Mouse (Mus musculus): ENCODE results near the gene Islr2. TPM values are rescaled to one million over a fixed set of nuclear protein-coding genes. Genes with fewer than 3 reads are reported as not detected.

Islr2 gene
- polyA plus RNA-seq, 1 experiment from 2014 or later: 1.3 TPM

DNA sequence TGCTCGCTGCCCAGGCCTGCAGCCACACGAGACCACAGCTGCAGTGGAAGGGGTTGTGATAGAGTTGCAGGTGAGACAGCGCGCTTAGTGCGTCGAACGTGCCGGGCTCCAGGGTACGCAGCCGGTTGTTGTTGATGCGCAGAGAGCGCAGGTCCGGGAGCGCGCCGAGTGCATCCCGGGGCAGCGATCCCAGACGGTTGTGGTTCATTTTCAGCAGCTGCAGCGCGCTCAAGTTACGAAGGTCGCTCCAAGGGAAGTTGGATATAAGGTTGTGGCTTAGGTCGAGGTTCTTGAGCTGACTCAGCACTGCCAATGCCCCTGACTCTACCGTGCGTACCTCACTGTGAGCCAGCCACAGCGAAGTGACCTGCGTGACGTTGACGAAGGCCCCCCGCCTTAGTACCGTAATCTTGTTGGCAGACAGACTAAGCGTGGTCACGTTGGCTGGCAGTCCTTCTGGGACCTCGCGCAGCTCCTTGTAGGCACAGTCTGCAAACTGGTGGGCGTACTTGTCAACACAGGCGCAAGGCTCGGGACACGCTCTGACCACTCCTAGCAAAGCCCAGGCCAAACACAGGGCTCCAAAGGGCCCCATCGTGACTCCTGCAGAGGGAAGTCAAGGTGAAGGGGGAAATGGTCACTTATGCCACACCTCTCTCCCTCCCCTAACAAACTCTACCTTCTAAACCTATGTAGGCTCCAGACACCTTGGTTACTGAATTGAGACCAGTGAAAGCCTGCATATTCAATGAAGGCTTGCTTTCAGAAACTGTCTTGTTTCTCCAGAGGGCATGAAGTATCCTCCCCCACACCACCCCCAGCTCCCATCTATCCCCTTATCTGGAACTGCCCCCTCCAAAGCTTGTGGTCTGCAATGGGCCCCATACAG is 4.5 kb downstream of the Islr2 start:
- H3K9me3 ChIP-seq (replicated peaks; ENCODE audit: control insufficient read depth, low read length): no peaks in the 10 kb centered on the region
- no peak overlapping the region; the same call in 1 of the 2 replicates for H3K4me3 ChIP-seq (replicated peaks; ENCODE audit: low read length)
- ATAC-seq (ENCODE audit: insufficient read depth, low FRiP score): no peak
- H3K27ac ChIP-seq (ENCODE audit: low read length): no peak overlapping the region
- H3K36me3 ChIP-seq (ENCODE audit: control insufficient read depth, insufficient read depth, low read length): no peaks in the 10 kb centered on the region
- peak overlapping the region; percentile 1; the same call in 1 of the 2 replicates for H3K4me2 ChIP-seq (ENCODE audit: low read depth, low read length)
- H3K27me3 ChIP-seq (ENCODE audit: control insufficient read depth, insufficient read depth, low read length): peaks cover 88% of the 10 kb centered on the region
- H3K4me1 ChIP-seq (ENCODE audit: control insufficient read depth, insufficient read depth, low read length): peaks cover 34% of the 10 kb centered on the region
- WGBS: 2% methylated on average over 41 of the region's 41 CpGs
- H3K9ac ChIP-seq (ENCODE audit: low read length): no peak overlapping the region

DNA sequence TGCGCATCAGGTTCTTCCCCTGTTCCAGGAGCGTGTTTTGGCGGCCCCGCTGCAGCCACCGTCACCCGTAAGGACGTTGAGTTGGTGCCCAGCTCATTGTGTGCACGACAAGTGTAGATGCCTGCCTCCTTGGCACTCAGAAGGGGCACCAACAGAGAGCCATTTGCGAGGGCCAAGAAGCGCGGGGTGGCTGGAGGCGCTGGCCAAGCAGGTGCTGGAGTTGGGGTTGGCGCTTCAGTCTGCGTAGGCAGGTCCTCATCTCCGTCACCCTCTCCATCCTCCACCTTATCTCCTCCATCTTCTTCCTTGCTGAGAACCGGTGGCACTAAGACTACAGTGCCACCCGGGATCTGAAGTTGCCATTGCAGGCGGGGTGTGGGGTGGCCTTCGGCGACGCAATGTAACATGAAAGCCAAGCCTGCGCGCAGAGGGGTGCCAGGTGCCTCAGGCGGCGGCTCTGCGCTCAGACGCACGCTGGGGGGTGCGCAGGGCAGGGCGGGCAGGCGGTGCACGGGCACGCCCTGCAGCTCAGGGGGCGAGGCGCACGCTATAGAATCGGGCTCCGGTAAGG is 5.2 kb downstream of the Islr2 start:
- peaks cover 87% of the 10 kb centered on the region for H3K27me3 ChIP-seq (ENCODE audit: control insufficient read depth, insufficient read depth, low read length)
- H3K36me3 ChIP-seq (ENCODE audit: control insufficient read depth, insufficient read depth, low read length): no peaks in the 10 kb centered on the region
- no peak overlapping the region; the same call in 1 of the 2 replicates for H3K4me3 ChIP-seq (replicated peaks; ENCODE audit: low read length)
- WGBS: 2% methylated on average over 38 of the region's 38 CpGs
- no peak overlapping the region for H3K9ac ChIP-seq (ENCODE audit: low read length)
- ATAC-seq (ENCODE audit: insufficient read depth, low FRiP score): no peak
- H3K27ac ChIP-seq (ENCODE audit: low read length): no peak overlapping the region
- peaks cover 34% of the 10 kb centered on the region for H3K4me1 ChIP-seq (ENCODE audit: control insufficient read depth, insufficient read depth, low read length)
- H3K4me2 ChIP-seq (ENCODE audit: low read depth, low read length): peak overlapping the region; percentile 1; the same call in 1 of the 2 replicates
- no peaks in the 10 kb centered on the region for H3K9me3 ChIP-seq (replicated peaks; ENCODE audit: control insufficient read depth, low read length)

DNA sequence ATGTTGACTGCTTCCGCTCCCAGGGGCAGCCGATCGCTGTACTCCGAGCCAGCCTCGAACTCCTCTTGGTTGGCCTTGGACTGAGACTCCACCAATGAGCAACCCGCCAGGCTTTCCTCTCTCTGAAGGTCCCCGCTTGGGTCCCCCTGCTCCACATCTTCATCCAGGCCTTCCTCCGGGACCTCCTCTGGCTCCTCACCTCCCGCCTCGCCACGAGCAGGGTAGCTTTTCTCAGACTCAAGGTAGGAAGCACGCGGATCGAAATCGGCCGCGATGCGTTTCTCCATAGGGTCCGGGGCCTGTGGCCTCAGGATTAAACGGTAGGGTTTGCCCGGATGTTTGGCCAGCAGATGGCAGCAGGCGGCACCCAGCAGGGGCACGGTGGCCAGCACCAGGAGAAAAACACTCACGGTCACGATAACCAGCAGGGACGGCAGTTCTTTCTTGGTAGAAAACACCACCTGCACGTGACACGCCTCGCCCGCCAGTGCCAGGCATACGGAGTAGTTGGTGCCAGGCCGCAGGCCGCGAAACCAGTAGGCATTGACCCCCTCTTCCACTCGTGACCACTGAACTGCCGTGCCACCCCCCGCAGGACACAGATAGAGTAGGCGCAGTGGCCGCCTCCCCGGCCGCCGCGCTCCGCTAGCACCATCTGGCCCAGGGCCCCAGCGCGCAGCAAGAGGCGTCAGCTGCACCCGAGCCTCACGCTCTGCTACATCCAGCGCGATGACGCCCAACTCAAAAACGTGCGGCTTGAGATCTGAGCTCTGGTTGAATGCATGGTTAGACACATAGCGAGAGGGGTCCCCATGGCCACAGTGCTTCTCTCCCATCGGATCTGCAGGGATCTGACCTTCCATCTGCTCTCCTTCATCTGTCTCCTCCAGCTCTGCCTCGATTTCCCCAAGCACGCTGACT is 6.1 kb downstream of the Islr2 start:
- H3K27ac ChIP-seq (ENCODE audit: low read length): no peak overlapping the region
- no peak for ATAC-seq (ENCODE audit: insufficient read depth, low FRiP score)
- H3K9ac ChIP-seq (ENCODE audit: low read length): no peak overlapping the region
- no peaks in the 10 kb centered on the region for H3K36me3 ChIP-seq (ENCODE audit: control insufficient read depth, insufficient read depth, low read length)
- WGBS: 2% methylated on average over 58 of the region's 58 CpGs
- H3K4me3 ChIP-seq (replicated peaks; ENCODE audit: low read length): peak overlapping the region; percentile 23
- H3K4me1 ChIP-seq (ENCODE audit: control insufficient read depth, insufficient read depth, low read length): peaks cover 28% of the 10 kb centered on the region
- H3K27me3 ChIP-seq (ENCODE audit: control insufficient read depth, insufficient read depth, low read length): peaks cover 79% of the 10 kb centered on the region
- no peaks in the 10 kb centered on the region for H3K9me3 ChIP-seq (replicated peaks; ENCODE audit: control insufficient read depth, low read length)
- H3K4me2 ChIP-seq (ENCODE audit: low read depth, low read length): peak overlapping the region; percentile 43

DNA sequence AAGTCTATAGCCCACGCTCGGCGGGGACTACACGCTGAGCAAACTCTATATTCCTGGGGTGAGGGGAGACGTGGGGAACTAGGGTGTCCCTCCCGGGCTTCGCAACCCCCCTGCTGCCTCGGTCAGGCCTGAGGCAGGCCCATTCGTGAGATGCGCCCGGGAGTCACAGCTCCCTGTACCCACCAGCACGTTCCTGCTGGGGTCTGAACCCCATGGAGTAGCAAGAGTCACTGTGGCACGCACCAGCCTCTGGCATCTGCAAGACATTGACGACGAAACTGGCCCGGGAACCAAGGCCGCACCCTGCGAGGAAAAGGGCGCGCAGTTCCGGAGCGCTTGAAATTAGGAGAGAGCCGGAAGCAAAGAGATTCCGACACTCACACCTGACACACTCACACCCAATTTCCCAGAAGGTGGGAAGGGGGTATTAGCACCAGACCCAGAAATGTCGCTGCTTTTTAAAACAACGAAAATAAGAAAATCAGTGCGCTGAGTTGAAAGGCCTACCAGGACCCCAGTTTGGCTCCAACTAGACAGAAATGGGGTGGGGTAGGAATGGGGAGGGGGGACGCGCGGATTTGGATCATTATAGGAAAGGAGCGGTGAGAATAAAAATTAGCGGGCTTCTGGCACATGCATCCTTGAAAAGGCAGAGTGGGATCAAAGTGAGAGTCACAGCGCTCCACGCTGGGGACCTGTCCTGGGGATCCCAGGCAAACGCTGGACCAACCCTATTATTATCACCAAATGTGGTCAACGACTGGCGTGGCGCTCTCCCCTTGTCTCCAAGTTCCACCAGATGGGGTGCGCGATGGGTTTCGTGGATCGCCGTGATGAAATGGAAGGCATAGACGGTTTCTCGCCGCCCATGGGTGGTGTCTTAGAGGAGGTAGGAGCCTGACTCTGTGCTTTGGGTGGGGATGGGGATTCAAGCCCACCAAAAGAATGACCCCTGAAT is 7.2 kb downstream of the Islr2 start:
- ATAC-seq (ENCODE audit: insufficient read depth, low FRiP score): no peak
- no peaks in the 10 kb centered on the region for H3K36me3 ChIP-seq (ENCODE audit: control insufficient read depth, insufficient read depth, low read length)
- H3K27ac ChIP-seq (ENCODE audit: low read length): no peak overlapping the region
- peaks cover 67% of the 10 kb centered on the region for H3K27me3 ChIP-seq (ENCODE audit: control insufficient read depth, insufficient read depth, low read length)
- no peak overlapping the region for H3K9ac ChIP-seq (ENCODE audit: low read length)
- H3K4me3 ChIP-seq (replicated peaks; ENCODE audit: low read length): peak overlapping the region; percentile 19
- no peaks in the 10 kb centered on the region for H3K9me3 ChIP-seq (replicated peaks; ENCODE audit: control insufficient read depth, low read length)
- peak overlapping the region; percentile 21; the same call in 1 of the 2 replicates for H3K4me2 ChIP-seq (ENCODE audit: low read depth, low read length)
- WGBS: 7% methylated on average over 46 of the region's 46 CpGs
- peaks cover 28% of the 10 kb centered on the region for H3K4me1 ChIP-seq (ENCODE audit: control insufficient read depth, insufficient read depth, low read length)

DNA sequence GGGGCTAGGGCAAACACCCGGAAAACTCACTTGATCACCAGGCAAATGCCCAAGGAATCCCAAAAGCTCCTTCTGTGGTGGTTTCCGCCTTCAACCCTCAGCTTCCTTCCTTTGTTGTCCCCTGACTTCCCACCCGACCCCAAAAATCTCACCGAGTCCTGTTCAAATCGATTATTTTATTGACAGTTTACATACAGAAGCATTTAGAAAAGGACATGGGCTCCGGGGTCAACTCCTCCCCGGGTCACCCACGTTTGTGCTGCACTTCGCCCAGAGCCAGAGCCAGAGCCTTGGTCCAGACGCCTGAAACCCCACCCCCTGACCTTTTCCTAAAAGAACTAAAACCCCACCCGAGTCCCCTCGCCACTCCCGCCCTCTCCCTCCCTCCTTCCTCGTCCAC is 8.0 kb downstream of the Islr2 start:
- no peaks in the 10 kb centered on the region for H3K36me3 ChIP-seq (ENCODE audit: control insufficient read depth, insufficient read depth, low read length)
- ATAC-seq (ENCODE audit: insufficient read depth, low FRiP score): no peak
- 6% methylated on average over 14 of the region's 14 CpGs for WGBS
- no peak overlapping the region; the same call in 1 of the 2 replicates for H3K4me2 ChIP-seq (ENCODE audit: low read depth, low read length)
- peaks cover 28% of the 10 kb centered on the region for H3K4me1 ChIP-seq (ENCODE audit: control insufficient read depth, insufficient read depth, low read length)
- H3K9ac ChIP-seq (ENCODE audit: low read length): no peak overlapping the region
- no peak overlapping the region for H3K27ac ChIP-seq (ENCODE audit: low read length)
- H3K27me3 ChIP-seq (ENCODE audit: control insufficient read depth, insufficient read depth, low read length): peaks cover 60% of the 10 kb centered on the region
- no peaks in the 10 kb centered on the region for H3K9me3 ChIP-seq (replicated peaks; ENCODE audit: control insufficient read depth, low read length)
- H3K4me3 ChIP-seq (replicated peaks; ENCODE audit: low read length): peak overlapping the region; percentile 19; the same call in 1 of the 2 replicates

DNA sequence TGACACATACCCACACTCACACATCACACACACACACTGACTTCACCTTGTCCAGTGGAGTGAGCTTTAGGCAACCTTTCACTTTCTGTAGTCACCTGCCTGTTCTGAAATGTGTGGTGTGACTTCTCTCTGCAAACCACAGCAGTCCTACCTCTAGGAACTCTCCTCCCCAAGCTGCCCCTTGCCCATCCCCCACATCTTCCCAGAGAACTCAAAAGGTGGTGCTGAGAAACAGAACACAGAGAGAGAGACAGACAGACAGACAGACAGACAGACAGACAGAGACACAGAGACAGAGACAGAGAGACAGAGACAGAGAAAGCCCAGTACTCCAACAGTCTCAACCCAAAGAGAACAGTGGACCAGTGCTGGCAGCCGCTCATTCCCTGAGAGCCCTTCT is 8.4 kb downstream of the Islr2 start:
- H3K4me2 ChIP-seq (ENCODE audit: low read depth, low read length): no peak overlapping the region
- H3K27me3 ChIP-seq (ENCODE audit: control insufficient read depth, insufficient read depth, low read length): peaks cover 55% of the 10 kb centered on the region
- no peak overlapping the region for H3K27ac ChIP-seq (ENCODE audit: low read length)
- H3K4me3 ChIP-seq (replicated peaks; ENCODE audit: low read length): no peak overlapping the region
- whole genome bisulfite sequencing: 28% methylated on average over 1 of the region's 1 CpGs
- H3K9ac ChIP-seq (ENCODE audit: low read length): no peak overlapping the region
- ATAC-seq (ENCODE audit: insufficient read depth, low FRiP score): no peak
- peaks cover 28% of the 10 kb centered on the region for H3K4me1 ChIP-seq (ENCODE audit: control insufficient read depth, insufficient read depth, low read length)
- no peaks in the 10 kb centered on the region for H3K36me3 ChIP-seq (ENCODE audit: control insufficient read depth, insufficient read depth, low read length)
- H3K9me3 ChIP-seq (replicated peaks; ENCODE audit: control insufficient read depth, low read length): no peaks in the 10 kb centered on the region

DNA sequence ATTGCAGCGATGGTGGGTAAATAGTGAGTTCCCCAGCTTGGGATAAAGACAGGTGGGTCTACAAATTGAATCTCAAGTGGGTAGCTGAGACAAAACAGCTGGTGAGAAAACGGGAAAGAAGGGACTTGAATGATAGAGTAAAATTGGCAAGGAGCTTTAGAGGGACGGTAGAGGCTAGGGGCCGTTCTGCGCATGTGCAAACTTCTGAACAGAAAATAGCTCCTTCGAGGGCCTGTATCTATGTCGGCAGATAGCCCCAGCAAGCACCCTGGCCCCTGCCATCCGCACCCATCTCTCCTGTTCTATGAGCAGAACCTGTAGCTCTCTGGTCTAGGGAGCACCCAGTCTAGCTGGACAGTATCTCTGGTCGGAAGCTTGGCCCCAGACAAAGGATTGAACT is 9.9 kb downstream of the Islr2 start:
- Histone ChIP-seq H3K9ac (ENCODE audit: low read length) (no peak overlapping the region), H3K36me3 (ENCODE audit: control insufficient read depth, insufficient read depth, low read length) (no peaks in the 10 kb centered on the region), H3K4me3 (replicated peaks; ENCODE audit: low read length) (no peak overlapping the region), H3K4me2 (ENCODE audit: low read depth, low read length) (no peak overlapping the region), H3K4me1 (ENCODE audit: control insufficient read depth, insufficient read depth, low read length) (peaks cover 28% of the 10 kb centered on the region), H3K9me3 (replicated peaks; ENCODE audit: control insufficient read depth, low read length) (no peaks in the 10 kb centered on the region), H3K27me3 (ENCODE audit: control insufficient read depth, insufficient read depth, low read length) (peaks cover 41% of the 10 kb centered on the region), H3K27ac (ENCODE audit: low read length) (no peak overlapping the region)
- 71% methylated on average over 9 of the region's 9 CpGs for WGBS
- ATAC-seq (ENCODE audit: insufficient read depth, low FRiP score): no peak

DNA sequence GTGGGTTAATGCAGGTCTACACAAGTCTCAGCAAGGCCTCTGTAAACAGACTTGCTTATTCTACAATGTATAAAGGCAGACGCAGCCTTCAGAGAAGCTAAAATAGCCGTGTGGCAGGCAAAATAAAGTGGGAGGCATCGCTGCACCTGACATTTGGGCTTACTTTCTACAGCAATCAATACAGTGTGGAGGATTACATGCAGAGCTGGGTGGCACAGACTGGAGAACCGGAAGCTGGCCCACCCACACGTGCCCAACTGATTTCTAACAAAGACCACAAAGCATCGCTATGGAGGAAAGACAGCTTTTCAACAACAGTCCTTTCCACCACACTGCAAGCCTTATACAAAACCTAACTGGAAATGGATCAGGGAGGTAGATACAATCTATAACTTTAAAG is 19.7 kb downstream of the Islr2 start:
- H3K27ac ChIP-seq (ENCODE audit: low read length): no peak overlapping the region
- H3K9ac ChIP-seq (ENCODE audit: low read length): no peak overlapping the region
- 60% methylated on average over 6 of the region's 6 CpGs for WGBS
- no peak overlapping the region for H3K4me2 ChIP-seq (ENCODE audit: low read depth, low read length)
- H3K27me3 ChIP-seq (ENCODE audit: control insufficient read depth, insufficient read depth, low read length): no peaks in the 10 kb centered on the region
- no peak overlapping the region for H3K4me3 ChIP-seq (replicated peaks; ENCODE audit: low read length)
- H3K9me3 ChIP-seq (replicated peaks; ENCODE audit: control insufficient read depth, low read length): no peaks in the 10 kb centered on the region
- ATAC-seq (ENCODE audit: insufficient read depth, low FRiP score): no peak
- H3K4me1 ChIP-seq (ENCODE audit: control insufficient read depth, insufficient read depth, low read length): no peaks in the 10 kb centered on the region
- H3K36me3 ChIP-seq (ENCODE audit: control insufficient read depth, insufficient read depth, low read length): no peaks in the 10 kb centered on the region

Data from stomach, embryonic 16.5 days (tissue).